Mouse (Mus musculus) olfactory bulb, adult 2 months (tissue): Measurements from ENCODE around the gene Emsy.

Experiments
- CTCF ChIP-seq: fragments of 200-500 bp; IDR thresholded peaks from 2 replicates; pipeline ENCODE4 v1.5.1; 2012; ENCODE audit warnings: low read depth, mild to moderate bottlenecking, low read length, moderate library complexity; ENCODE audit not compliant: insufficient read depth
- POLR2A ChIP-seq: fragments of 200-500 bp; IDR thresholded peaks from 2 replicates; pipeline ENCODE4 v1.6.1; 2012; ENCODE audit warnings: mild to moderate bottlenecking, low read depth, low read length, moderate library complexity; ENCODE audit not compliant: insufficient read depth

- TF ChIP-seq POLR2A (no peak), CTCF (no peak)
Observed at GRCm38 (mm10) chr7:98703365-98703881, 46.8 kb upstream of the Emsy start.
